Mouse (Mus musculus): ENCODE measurements around the gene Znrf3. TPM values are rescaled to one million over a fixed set of nuclear protein-coding genes. Genes with fewer than 3 reads are reported as not detected.

Znrf3 gene
- polyA plus RNA-seq, 1 experiment: 2.2 TPM

DNA sequence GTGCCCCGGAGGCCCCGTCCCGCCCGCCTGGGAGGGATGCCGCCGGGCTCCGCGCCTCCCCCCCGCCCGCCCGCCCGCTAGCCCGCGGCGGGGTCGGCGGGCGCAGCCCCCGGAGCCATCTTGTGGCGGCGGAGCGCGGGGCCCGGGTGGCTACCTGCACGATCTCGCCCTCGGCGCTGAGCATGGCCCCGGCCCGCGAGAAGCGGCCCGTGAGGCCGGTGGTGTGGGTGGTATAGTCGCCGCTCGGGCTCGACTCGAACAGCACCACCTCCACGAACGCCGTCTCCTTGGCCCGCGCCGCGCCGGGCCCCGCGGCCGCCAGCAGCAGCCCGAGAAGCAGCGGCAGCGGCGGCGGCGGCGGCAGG lies 431 bp downstream of the Znrf3 start:
- TF ChIP-seq CTCF (IDR thresholded peaks at IDR 0.05; ENCODE audit: low read depth, low read length): no peak
- TF ChIP-seq POLR2A (IDR thresholded peaks at IDR 0.05; ENCODE audit: borderline replicate concordance, low read depth, low read length): no peak
- H3K27ac ChIP-seq (ENCODE audit: insufficient read depth, low read depth, low read length): peak overlapping the region; percentile 46; the same call in 1 of the 2 replicates
- H3K4me3 ChIP-seq (ENCODE audit: insufficient read depth, low read length): peak overlapping the region; percentile 90
- H3K4me1 ChIP-seq (ENCODE audit: control insufficient read depth, insufficient read depth, low read length): peaks cover 24% of the 10 kb centered on the region

DNA sequence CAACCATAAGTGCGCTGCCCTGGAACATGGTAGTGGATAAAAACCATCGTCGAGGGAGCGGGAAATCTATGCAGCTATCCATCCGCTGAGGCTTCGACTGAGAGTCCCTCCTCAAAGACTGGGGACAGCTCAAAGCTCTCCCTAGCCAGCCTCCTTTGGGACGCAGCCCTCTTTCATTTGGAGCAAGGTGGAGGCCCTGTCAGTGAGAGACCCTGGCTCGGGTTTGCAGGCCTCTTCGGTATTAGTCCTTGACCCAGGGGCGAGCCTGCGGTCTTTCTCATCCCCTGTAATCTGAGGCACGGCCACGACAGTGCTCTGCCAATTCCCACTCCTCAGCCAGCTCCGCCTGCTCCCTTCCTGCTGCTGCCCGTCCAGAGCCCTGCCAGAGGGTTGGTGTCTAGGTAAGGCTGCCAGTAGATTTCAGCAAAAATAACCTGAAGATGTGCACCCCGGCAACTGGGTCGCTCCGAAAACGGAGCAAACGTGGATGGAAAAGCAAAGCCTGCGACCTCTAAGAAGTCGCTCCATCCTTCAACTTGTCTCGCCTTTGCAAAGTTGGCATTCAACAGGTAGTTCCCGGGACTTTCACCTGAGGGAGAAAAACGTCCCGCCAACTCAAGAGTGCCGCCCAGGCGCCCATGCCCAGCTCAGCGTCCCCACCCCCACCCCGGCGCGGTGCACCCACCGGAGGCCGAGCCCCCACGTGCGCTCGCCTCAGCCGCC lies 975 bp downstream of the Znrf3 start:
- peaks cover 27% of the 10 kb centered on the region for H3K4me1 ChIP-seq (ENCODE audit: control insufficient read depth, insufficient read depth, low read length)
- H3K27ac ChIP-seq (ENCODE audit: insufficient read depth, low read depth, low read length): no peak overlapping the region
- peak overlapping the region; percentile 90 for H3K4me3 ChIP-seq (ENCODE audit: insufficient read depth, low read length)
- TF ChIP-seq POLR2A (IDR thresholded peaks at IDR 0.05; ENCODE audit: borderline replicate concordance, low read depth, low read length): no peak
- no peak for TF ChIP-seq CTCF (IDR thresholded peaks at IDR 0.05; ENCODE audit: low read depth, low read length)

DNA sequence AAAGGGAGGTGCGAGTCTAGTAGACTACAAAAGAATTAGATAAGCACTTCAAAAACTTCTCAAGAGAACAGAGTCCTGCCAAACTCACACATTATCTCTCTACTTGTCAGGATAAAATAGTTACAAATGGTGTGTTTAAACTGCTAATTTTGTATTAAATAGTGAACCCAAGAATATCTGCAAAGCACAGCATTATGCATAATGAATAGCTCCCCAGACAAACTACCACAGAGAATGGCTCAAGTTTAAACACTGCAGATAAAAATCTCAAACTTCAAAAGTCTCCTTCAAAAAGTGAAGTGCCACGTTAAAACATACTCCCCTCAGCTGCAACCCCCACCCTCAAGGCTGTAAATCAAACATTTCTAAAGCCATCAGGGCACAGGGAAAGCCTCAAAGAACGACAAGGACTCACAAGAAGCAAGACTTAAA lies 2.0 kb downstream of the Znrf3 start:
- TF ChIP-seq CTCF (IDR thresholded peaks at IDR 0.05; ENCODE audit: low read depth, low read length) (no peak), POLR2A (IDR thresholded peaks at IDR 0.05; ENCODE audit: borderline replicate concordance, low read depth, low read length) (no peak)
- Histone ChIP-seq H3K27ac (ENCODE audit: insufficient read depth, low read depth, low read length) (no peak overlapping the region), H3K4me3 (ENCODE audit: insufficient read depth, low read length) (no peak overlapping the region), H3K4me1 (ENCODE audit: control insufficient read depth, insufficient read depth, low read length) (peaks cover 29% of the 10 kb centered on the region)

DNA sequence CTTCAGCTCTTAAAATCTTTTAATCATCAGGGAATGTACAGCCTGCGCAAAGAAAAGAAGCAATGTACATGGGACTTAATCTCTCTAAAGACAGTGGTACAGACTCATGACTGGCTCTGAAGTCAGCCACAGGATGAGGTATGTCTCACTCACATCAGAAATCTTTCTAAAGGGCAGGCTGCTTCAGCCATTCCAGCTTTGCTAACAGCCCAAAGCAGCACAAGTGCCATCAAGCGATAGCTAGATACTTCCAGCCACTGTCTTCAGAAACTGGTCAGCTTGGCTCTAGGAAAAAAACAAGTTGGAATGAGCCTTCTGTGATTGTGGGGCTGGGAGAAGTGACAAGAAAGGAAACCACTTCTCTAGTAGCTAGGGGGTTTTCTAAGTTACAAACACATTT lies 7.0 kb downstream of the Znrf3 start:
- Histone ChIP-seq H3K4me1 (ENCODE audit: control insufficient read depth, insufficient read depth, low read length) (peaks cover 28% of the 10 kb centered on the region), H3K27ac (ENCODE audit: insufficient read depth, low read depth, low read length) (no peak overlapping the region), H3K4me3 (ENCODE audit: insufficient read depth, low read length) (no peak overlapping the region)
- no peak for TF ChIP-seq POLR2A (IDR thresholded peaks at IDR 0.05; ENCODE audit: borderline replicate concordance, low read depth, low read length)

DNA sequence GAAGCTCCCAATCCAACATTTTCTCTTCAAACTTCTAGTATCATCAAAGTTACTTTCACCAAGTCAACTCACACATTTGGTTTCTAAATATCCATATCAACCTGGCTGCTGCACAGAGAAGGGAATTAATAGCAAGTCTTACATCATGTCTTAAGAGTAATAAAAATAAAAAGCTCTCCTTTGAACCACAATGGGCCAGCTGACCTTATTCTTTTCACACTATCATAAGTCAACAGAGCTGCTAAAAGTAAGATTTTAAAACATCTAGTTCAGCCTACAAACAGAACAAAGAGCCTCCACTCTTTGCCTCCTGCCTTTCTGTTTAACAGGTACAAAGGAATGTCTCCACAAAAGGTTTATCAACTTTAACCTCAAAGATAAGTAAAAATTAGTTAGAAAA lies 7.7 kb downstream of the Znrf3 start:
- TF ChIP-seq POLR2A (IDR thresholded peaks at IDR 0.05; ENCODE audit: borderline replicate concordance, low read depth, low read length) (no peak), CTCF (IDR thresholded peaks at IDR 0.05; ENCODE audit: low read depth, low read length) (no peak)
- H3K4me1 ChIP-seq (ENCODE audit: control insufficient read depth, insufficient read depth, low read length): peaks cover 30% of the 10 kb centered on the region

DNA sequence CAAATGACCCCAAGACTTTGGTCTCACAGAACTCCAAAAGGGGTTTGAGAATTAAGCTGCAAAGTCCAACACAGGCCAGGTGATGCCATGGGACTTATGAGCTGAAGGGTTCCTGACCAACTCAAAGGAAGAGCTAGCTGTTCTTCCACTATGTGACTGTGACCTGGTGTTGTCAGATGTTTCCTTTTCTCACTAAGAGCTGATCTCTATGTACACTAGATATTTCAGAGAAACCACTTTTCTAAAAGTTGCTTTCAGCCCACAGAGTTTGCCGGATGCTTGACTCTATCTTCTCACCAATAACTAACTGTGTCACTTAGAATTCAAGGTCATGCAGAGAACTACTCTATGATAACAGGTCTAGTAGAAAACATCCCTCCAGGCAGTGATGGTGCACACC lies 9.2 kb downstream of the Znrf3 start:
- H3K27ac ChIP-seq (ENCODE audit: insufficient read depth, low read depth, low read length): no peak overlapping the region
- TF ChIP-seq CTCF (IDR thresholded peaks at IDR 0.05; ENCODE audit: low read depth, low read length) (no peak), POLR2A (IDR thresholded peaks at IDR 0.05; ENCODE audit: borderline replicate concordance, low read depth, low read length) (no peak)
- H3K4me3 ChIP-seq (ENCODE audit: insufficient read depth, low read length): no peak overlapping the region
- H3K4me1 ChIP-seq (ENCODE audit: control insufficient read depth, insufficient read depth, low read length): peaks cover 41% of the 10 kb centered on the region

More for the DNA sequence above, 7.7 kb downstream of the Znrf3 start:
- Histone ChIP-seq H3K27ac (ENCODE audit: insufficient read depth, low read depth, low read length) (no peak overlapping the region), H3K4me3 (ENCODE audit: insufficient read depth, low read length) (no peak overlapping the region)

DNA sequence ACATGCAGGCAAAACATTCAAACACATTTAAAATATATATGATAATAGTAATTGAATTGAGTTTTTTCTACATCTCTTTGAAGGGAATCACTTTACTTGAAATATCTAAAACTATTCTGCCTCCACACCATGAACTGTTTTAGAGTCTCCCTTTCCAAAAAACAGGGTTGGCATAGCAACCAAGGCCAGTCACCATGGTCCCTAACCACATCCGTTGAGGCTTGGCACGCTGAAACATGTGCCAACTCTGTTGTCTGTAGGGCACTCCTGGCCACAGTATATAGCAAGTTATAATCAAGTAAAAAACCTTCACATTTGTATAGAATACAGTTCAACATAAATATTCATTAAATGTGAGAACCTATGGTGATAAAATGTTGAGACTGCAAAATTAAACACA lies 12.3 kb downstream of the Znrf3 start:
- no peak overlapping the region for H3K4me3 ChIP-seq (ENCODE audit: insufficient read depth, low read length)
- TF ChIP-seq CTCF (IDR thresholded peaks at IDR 0.05; ENCODE audit: low read depth, low read length) (no peak), POLR2A (IDR thresholded peaks at IDR 0.05; ENCODE audit: borderline replicate concordance, low read depth, low read length) (no peak)
- H3K4me1 ChIP-seq (ENCODE audit: control insufficient read depth, insufficient read depth, low read length): peaks cover 38% of the 10 kb centered on the region
- H3K27ac ChIP-seq (ENCODE audit: insufficient read depth, low read depth, low read length): no peak overlapping the region

DNA sequence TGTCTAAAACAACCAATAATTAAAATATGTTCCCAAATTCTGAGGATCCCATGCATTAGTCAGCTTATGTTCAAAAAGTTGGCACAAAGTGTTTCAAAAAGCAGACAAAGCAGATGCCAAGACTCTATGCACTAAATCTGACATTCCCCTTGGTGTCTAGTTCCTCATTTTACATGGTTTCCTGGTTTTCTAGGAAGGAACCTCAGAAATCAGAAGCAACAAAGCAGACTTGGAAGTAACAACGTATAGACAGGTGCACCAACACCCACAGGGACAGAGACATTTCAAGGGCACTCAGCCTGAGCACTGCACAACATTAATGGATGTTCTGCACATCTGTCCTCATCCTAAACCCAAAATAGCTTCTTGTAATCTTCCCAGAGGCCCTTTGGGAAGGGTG lies 13.8 kb downstream of the Znrf3 start:
- Histone ChIP-seq H3K4me1 (ENCODE audit: control insufficient read depth, insufficient read depth, low read length) (peaks cover 33% of the 10 kb centered on the region), H3K4me3 (ENCODE audit: insufficient read depth, low read length) (no peak overlapping the region), H3K27ac (ENCODE audit: insufficient read depth, low read depth, low read length) (no peak overlapping the region)
- TF ChIP-seq CTCF (IDR thresholded peaks at IDR 0.05; ENCODE audit: low read depth, low read length): no peak

DNA sequence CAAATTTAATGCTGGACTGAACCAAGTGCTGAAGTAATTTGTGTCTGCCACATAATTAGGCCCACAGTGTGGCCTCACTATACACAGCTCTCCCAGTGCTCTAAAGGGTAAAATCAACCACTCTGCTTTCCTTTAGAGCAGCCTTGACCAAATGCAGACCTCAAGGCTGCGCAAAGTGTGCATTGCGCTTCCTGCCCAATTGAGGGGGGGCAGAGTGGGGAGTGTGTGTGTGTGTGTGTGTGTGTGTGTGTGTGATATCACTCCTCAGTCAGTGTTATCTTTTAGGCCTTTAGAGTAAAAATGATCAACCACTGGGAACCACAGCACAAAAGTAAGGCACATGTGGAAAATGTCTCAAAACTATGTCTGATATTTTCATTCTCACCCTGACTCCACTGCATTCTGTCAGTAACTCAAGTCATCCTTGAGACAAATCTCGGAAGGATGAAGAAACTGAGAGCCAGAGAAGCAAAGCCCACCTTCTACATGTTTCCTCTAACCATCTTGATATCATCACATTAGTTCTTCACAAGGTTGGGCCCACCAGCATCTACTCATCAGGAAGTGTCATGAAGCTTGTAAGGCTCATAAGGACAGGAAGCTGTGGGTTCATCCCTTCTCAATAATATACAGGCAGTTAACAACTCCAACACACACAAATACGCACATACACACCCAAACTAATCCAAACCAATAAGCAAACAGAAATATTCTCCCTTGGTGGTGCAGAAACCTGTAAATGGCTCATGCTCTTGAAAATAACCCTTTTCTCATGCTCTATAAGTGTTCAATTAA lies 15.1 kb downstream of the Znrf3 start:
- no peak overlapping the region for H3K27ac ChIP-seq (ENCODE audit: insufficient read depth, low read depth, low read length)
- H3K4me3 ChIP-seq (ENCODE audit: insufficient read depth, low read length): no peak overlapping the region
- TF ChIP-seq POLR2A (IDR thresholded peaks at IDR 0.05; ENCODE audit: borderline replicate concordance, low read depth, low read length) (no peak), CTCF (IDR thresholded peaks at IDR 0.05; ENCODE audit: low read depth, low read length) (no peak)
- H3K4me1 ChIP-seq (ENCODE audit: control insufficient read depth, insufficient read depth, low read length): peaks cover 37% of the 10 kb centered on the region

DNA sequence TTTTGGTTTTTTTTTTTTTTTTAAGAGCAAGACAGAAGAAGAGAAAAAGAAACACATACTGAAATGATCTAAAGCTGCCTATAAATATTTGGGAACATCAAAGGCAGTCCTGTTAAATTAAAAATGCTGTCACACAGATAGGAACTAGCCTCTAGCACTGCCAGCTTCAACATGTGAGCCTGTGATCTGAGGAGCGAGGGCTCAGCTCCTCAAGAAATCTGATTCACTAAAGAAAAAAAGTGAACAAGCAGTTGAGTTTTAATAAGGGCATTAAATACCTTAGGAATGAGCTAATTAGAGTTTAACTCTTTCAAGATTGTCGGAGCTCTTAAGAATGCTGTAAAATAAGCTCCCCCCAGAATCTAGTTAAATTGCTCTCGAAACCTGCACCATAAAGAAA lies 17.4 kb downstream of the Znrf3 start:
- TF ChIP-seq CTCF (IDR thresholded peaks at IDR 0.05; ENCODE audit: low read depth, low read length) (no peak), POLR2A (IDR thresholded peaks at IDR 0.05; ENCODE audit: borderline replicate concordance, low read depth, low read length) (no peak)
- Histone ChIP-seq H3K27ac (ENCODE audit: insufficient read depth, low read depth, low read length) (no peak overlapping the region), H3K4me1 (ENCODE audit: control insufficient read depth, insufficient read depth, low read length) (peaks cover 27% of the 10 kb centered on the region), H3K4me3 (ENCODE audit: insufficient read depth, low read length) (no peak overlapping the region)
